Mouse (Mus musculus): ENCODE results near the gene Pdlim4.

The Pdlim4 gene

DNA sequence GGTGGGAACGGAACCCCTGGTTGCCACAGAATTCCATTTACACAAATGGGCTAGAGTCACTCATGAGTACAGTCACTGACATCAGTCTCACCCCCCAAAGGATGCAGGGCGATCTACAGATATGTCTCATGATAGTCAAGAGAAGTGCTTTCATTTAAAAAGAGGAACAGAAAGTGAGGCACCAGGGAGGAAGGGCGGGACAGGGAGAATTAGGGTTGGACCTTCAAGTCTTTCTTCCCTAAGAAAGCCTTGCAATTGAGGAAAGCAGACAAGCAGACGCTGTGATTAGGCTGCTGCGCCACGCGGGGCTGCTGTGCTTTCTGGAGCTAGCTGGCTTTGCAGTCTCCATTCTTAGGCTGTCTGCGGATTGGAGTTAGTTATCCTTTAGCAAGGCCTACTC lies 22.9 kb upstream of the Pdlim4 start:
- peak; percentile 63 for DNase-seq (ENCODE audit: extremely low read depth, low read depth)

DNA sequence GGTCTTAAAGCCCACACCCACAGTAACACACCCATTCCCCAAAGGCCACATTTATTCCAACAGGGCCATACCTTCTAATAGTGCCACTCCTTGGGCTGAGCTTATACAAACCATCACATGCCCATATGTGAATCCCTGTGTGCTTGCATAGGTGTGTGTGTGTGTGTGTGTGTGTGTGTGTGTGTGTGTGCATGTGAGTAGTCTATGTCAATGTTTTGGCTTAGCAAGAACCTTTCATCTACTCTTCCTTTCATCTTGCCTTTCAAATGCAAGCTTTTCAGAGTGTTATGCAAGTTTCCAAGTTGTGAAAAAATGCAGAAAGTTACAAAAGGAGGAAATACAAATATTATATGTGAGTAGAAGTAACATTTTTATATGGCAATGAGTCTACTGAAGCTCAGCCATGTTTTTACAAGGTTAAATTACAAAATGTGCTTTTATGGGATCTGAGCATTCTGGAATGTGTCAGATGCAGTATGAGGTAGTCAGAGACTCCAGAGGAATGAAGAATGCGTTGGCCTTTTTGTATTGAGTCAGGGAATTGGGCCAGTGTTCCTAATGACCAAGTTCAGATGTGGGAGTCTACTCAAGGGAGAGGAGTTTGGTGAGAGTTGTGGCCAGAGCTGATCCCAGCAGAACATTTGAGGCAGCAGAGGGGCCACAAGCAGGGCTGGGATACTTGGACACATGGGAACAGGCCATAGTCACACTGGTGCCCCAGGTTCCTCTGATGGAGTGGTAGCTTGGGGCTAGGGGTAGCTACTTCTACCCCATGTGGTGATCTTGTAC lies 21.5 kb upstream of the Pdlim4 start:
- DNase-seq (ENCODE audit: extremely low read depth, low read depth) = no peak

DNA sequence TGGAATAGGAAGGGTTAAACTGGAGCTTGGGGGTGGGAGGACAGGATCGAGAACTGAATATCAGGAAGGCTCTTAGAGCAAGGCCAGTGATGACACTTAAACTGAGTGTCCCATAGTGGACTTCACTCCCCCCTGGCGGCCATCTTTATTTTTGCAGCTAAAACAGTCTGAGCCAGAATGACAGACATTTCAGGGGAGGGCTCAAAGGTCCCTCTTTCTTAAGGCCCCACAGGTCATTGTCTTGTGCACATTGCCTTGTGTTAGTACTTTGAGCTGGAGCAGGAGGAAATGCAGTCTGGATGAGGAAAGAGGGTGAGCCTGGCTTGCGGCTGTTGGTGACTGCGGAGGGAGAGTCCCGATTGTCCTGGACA lies 20.1 kb upstream of the Pdlim4 start:
- peak; percentile 55 for DNase-seq (ENCODE audit: extremely low read depth, low read depth)

DNA sequence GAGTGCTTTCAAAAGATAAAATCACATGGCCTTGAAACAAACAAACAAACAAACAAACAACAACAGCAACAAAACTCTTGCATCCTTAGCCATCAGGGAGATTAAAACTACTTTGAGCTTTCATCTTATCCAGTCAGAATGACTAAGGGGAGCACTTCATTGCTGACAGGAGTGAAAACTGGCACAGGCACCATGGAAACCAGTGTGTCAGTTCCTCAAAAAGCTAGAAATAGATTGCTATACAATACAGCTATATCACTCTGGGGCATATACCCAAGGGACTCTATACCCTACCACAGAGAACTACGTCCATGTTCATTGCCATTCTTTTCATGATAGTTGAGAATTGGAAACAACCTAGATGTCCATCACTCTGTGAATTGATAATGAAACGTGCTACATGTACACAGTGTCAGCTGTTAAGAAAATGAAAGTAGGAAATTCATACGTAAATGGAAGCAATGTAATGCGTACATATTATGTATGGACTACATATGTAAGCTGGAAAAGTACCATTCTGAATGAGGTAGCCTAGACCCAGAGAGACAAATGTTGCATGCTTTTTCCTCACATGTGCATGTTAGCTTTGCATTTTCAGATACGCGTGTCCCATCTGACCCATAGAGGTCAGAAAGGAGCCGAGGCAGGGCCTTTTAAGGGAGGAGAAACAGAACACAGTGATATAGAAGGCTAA lies 19.6 kb upstream of the Pdlim4 start:
- peak; percentile 76 for DNase-seq (ENCODE audit: extremely low read depth, low read depth)

DNA sequence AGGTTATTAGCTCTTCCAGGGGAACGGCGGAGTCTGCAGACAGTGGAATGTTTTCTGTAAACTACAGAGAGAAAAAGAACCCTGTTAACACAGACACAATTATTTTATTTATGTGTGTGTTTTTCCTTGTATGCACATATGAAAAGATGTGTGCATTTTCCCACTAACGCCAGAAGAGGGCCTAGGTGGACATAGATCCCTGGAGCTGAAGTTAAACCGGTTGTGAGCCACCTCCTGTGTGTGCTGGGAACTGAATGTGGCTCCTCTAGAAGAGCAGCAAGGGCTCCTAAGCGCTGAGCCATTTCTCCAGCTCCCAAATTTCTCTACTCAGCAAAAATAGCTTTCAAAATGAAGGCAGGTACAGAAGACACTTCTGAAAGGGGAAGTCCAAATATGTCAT lies 17.0 kb upstream of the Pdlim4 start:
- no peak for DNase-seq (ENCODE audit: extremely low read depth, low read depth)

DNA sequence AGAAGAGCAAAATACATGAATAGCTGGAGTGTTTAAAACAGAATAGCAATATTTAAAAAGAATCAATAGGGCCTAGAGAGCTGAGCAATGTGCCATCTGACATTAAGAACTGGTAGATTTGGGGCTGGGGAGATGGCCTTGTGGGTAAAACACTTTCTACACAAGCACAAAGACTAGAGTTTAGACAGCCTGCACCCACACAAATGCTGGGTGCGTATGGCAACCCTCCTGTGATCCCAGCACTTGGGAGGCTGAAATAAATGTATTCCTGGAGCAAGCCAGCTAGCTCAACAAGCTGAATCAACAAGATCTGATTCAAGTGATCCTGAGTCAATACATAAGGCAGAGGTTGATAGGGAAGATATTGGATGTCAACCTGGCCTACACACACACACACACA lies 16.2 kb upstream of the Pdlim4 start:
- no peak for DNase-seq (ENCODE audit: extremely low read depth, low read depth)

DNA sequence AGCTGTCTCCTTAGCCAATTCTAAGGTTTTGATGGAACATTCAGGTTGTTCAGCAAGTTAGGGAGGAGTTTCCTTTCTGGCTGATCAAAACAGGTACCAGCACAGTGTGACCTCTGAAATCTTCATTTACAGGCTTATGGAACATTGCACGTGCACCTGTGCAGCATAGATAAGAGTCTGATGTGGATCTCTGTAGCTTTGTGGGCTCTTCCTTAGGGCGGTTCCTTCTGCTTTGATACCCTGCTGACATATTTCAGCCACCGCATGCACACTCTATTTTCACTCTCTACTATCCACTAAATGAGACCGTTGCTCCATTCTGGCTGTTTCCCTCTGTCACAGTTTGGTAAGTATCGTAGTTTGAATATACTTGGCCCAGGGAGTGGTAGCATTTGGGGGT lies 13.9 kb upstream of the Pdlim4 start:
- DNase-seq (ENCODE audit: extremely low read depth, low read depth) = no peak

DNA sequence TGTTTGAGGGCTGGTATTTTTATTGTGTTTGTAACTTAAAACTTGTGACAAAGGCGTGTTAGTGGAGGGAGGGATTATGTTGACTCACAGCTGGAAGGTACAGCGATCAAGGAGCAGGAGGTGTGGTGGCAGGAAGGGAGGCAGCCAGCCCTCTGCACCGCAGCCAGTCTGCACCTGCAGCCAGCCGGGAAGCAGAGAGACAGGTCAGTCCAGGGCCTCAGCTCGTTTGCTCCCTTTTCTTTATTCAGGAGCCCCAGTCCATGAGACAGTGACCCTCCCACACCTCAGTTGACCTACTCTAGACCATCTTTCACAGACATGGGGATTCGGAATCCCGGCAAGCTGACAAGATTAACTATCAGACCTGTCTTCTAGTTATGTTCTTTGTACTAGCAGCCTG lies 11.6 kb upstream of the Pdlim4 start:
- DNase-seq (ENCODE audit: extremely low read depth, low read depth) = no peak

DNA sequence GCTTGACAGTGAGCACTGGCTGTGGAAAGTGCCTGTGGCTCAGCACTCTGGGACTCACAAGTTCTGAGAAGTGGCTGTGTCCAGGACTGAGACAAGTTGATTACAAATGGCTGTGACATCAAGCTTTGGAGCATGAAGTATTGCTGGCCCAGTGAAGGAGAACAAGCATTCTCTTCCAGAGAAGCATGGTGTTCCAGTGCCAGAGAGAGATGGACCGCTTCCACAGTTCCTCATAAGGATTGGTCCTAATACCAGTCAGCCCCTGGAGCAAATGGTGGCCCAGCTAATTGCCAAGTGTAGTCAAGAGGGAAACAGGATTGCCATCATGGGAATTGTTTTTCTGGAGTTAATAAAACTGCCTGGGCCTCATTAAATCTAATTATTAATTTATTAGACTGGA lies 7.3 kb upstream of the Pdlim4 start:
- no peak for DNase-seq (ENCODE audit: extremely low read depth, low read depth)

DNA sequence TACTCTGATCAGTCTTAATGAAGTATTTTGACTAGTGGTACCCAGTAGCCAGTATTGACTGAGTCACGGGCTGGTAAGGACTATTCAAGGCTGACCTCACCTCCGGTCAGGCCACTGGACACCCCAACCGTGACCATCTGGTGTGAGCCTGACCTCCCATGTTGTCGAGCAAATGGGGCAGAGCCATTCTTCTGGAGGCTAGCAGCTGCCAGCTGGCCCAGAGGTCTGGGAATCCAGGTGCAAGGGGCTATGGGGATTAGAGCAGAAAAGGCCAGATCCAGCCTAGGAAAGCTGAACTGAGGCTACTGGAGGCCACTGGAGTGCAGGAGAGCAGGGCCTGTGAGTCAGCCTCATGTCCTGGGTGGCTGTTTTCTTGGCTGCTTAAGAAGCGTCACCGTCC lies 6.5 kb upstream of the Pdlim4 start:
- DNase-seq (ENCODE audit: extremely low read depth, low read depth) = no peak

DNA sequence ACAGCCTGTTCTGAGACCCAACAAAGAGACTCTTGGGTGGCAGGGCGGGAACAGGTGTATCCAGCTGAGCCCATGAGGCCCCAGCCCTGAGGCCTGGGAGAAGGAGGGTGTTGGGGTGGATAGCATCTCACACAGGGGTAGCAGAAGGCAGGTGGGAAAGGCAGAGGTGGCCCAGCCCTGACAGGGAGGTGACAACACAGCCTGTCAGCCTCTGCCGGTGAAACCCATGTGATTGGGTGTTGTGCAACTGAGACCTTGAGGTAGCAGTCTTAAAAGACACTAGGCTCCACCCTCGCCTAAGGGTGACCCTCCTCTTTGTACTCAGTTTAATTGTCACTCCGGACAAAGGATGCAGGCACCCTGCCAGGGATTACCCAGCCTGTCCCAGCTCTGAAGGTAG lies 4.5 kb upstream of the Pdlim4 start:
- no peak for DNase-seq (ENCODE audit: extremely low read depth, low read depth)

DNA sequence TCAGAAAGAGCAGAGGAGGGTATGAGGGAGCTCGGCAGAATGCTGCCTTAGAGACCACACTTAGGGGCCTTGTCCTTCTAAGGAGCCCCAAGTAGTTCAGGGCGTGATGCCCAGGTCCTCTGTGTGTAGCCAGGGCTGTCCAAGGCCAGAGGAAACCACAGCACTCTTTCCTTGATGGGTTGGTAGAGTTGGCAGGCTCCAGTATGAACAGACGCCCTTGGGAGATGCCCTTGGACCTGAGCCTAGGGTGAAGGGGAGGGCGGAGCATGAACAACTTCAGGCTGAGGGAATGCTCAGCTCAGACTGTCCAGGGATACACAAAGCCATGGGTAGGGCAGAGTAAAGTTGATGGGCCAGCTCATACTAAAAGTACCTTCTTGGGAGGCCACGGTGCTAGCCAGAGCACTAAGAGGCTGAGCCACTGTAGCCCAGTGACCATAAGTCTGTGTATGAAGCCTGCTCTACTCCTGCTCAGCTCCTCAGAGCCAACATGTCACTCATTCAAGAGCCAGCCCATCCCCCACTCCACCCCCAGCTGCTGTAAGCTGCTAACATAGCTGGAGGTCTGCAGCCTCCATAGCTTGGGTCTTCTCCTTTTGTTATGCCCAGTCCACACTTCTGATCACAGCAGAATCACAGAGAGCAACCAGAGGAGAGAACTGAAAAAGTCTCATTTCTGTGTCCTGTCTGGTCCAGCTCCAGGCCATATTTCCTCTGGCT lies 3.1 kb upstream of the Pdlim4 start:
- DNase-seq (ENCODE audit: extremely low read depth, low read depth) = no peak

DNA sequence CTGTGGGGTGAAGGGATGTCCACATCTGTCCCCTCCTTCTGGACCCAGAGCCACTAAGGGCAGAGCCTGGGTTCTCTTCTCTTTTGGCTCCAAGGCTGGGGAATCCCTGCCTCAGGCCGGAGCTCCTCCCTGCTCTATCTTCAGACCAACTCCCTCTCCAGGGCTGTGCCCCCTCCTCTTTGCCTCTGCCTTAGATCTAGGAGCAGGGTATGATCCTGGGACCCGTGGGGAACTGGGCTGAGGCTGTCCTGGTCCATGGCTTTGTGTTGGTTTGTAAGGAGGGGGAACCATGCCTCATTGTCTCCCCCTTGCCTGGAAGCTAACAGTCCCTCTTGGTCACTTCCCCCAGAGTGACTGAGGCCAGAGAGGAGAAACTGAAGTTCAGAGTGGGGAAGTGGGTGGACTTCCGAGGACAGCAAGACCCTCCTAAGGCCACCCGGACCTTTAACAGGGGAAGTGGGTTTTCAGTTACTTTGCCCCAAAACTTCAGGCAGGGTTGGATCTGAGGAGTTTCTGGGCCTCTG lies 756 bp downstream of the Pdlim4 start:
- DNase-seq (ENCODE audit: extremely low read depth, low read depth) = no peak

DNA sequence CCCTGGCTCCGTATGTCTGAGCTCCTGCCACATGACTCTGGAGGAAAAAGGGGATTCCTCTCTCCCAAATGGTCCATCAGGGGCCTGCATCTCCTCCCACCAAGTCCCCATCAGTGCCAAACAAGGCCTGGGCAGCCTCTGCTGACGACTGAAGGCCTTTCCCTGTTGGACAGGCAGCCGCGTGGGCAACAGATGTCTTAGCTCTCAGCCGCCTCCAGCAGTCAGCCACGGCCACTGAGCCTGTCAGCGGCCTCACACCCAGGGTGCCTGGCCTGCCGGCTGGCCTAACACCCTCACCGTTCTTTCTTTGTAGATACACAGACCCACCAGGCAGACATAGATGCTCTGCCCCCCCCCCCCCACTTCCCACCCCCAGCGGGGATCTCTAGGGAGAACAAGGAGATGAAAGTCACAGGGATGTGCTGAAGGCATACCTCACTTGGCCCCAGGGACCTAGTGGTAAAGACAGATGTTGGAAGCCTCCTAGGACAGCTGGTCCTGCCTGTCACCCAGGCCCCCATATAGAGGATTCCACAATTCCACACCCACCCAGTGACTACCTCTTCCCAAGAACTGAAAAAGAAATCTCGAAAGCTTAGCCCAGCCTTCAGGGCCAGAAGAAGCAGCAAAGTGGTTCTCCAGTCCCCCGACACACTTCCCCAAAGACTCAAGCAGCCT lies 1.4 kb downstream of the Pdlim4 start:
- no peak for DNase-seq (ENCODE audit: extremely low read depth, low read depth)

DNA sequence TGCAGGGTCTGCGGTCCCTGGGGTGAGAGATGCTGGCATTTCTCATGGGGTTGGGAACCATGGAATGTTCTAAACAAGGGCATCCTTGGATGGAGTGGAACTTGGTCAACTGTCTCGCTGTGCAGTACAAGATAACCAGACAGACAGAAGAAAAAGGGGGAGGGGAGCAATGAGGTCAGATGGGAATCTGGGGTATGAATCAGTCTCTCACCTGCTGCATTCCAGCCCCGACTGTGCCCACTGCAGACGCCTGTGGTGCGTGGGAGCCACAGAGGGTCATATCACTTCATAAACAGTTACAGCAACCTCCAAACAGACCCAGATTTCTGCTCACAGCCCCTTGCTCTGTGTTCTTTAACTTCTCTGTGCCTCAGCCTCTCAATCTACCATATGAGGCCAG lies 2.4 kb downstream of the Pdlim4 start:
- DNase-seq (ENCODE audit: extremely low read depth, low read depth) = no peak

DNA sequence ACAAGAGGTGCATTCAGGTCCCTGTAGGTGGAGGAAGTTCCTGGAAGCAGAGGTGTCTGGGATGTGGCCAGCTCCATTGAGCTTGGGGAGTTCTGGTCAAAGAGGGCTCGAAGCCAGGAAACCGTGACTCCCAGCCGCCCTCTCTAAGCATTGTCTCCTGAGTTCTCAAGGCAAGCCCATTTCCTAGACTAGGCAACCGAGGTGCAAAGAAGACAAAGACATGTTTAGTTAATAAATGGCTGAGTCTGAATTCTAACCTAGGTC lies 3.0 kb downstream of the Pdlim4 start:
- DNase-seq (ENCODE audit: extremely low read depth, low read depth) = no peak

DNA sequence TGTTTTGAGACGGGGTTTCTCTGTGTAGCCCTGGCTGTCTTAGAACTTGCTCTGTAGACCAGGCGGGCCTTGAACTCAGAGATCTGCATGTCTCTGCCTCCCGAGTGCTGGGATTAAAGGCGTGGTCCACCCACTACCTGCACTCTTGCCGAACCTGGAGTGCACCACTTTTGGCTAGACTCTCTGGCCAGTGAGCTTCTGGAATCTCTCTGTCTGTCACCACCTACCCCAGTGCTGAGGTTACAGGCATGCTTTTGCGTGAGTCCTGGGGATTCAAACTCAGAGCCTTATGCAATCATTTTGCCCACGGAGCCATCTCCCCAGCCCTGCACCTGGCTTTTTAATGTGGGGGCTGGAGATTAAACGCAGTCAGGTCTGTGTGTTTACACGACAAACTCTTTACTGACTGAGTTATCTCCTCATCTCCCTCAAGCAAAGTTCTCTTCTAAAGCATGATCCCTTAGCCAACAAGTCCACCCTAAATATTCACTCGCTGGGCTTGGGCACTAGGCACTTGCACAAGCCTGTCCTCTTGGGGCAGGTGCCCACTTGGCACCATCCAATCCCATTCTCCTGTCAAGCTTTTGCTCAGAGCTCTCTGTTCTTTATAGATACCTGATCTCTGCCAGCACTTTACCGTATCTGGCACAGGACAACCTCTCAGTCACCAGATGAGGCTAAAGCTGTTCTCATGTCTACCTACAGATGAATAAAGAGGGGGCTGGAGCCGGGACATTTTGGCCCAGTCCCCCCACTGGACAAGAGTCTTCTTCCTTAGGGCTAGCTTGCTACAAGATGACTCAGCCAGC lies 3.5 kb downstream of the Pdlim4 start:
- DNase-seq (ENCODE audit: extremely low read depth, low read depth) = no peak

DNA sequence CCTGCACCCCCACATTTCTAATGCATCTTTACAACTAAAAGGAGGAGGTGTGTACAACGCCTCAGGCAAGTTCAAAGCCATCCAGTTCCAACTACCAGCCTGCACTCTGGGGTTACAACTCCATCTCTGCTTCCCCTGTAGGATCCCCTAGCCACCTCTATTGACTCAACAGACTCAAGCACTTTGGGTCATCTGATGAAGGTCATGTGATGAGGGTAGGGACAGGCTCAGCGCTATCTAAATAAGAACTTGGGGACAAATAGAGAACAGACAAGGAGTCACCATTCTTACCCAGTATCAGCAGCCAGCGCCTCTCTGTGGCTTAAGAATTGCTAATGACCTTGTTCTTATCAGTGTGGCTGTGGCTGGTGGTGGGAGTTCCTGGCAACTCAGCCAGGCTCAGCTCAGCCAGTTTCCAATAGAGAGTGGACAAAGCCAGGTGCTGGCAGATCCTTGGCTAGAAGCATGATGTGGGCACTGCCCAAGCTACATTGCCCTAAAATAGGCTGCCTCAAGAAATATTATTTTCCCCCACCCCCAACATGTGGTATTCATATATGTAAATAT lies 4.3 kb downstream of the Pdlim4 start:
- DNase-seq (ENCODE audit: extremely low read depth, low read depth) = no peak

DNA sequence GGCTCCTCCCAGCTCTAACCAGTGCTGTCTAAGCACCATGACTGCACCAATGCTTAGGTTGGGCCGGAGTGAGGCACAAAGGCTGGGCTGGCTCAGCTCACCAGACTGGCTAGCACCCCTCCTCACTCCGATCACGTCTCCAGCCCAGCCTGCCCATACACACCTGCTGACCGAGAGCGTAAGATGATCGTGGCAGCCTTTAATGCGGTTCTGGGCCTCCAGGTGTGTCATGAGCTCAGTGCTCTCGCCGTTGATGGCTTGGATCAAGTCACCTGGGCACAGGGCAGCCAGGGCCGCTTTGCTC lies 5.4 kb downstream of the Pdlim4 start:
- DNase-seq (ENCODE audit: extremely low read depth, low read depth) = no peak

DNA sequence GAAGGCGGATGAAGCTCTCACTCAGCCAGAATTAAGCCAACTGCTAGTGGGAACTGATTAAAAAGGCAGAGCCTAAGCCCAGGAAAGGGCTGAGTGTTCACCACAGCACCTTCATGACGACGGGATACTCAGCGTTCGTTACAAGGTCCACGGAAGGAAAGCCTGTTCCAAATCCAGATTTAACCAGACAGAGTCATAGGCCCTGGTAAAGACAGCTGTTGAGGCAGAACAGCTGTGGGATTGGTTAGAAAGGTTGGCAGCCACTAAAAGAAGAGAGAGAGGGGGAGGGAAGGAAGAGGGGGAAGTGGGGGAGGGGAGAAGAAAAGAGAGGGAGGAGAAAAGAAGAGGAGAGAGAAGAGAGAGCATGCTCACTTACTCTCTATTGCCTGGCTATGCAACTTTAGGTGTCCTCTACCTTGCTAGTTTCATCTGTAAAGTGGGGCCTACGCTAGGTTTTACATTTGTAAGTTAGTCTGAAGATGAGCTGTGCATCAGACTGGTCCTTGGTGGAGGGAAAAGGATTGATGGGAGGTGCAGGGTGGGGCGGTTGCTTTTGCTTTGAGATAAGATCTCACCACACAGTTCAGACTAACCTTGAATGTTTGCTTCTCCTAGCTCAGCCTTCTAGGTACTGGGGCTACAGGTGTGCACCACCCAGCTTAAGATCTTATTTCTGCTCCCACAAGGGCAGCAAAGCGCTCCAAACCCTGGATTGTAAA lies 5.9 kb downstream of the Pdlim4 start:
- no peak for DNase-seq (ENCODE audit: extremely low read depth, low read depth)
